Mouse (Mus musculus) MEL (cell line): ENCODE data around the gene 1700023F06Rik. TPM values are rescaled to one million over a fixed set of nuclear protein-coding genes. Genes with fewer than 3 reads are reported as not detected.

Experiments used
- DNase-seq: peaks from one replicate; pipeline ENCODE4 v3.0.0; 2011; ENCODE audit warnings: low read depth, low spot score
- H3K27ac ChIP-seq: 2 replicates; pipeline ENCODE4 v1.5.1; 2012; ENCODE audit warnings: low read depth, mild to moderate bottlenecking, control low read depth, low read length, moderate library complexity; ENCODE audit not compliant: control insufficient read depth
- H3K27me3 ChIP-seq, 2 experiments: fragments of 150-350 bp in 1 of 2; sonication (generic) in 1 of 2; 2 replicates each; pipeline ENCODE4 v1.6.1; 2012; ENCODE audit warnings: low read length in 2 of 2, mild to moderate bottlenecking in 2 of 2, improper control_type of control experiment in 1 of 2, moderate library complexity in 1 of 2; ENCODE audit not compliant: insufficient read depth in 2 of 2, control insufficient read depth in 1 of 2
- H3K36me3 ChIP-seq, 2 experiments: 2 replicates each; pipeline ENCODE4 v1.6.1; 2012 to 2014; ENCODE audit warnings: low read length in 2 of 2, improper control_type of control experiment in 1 of 2, inconsistent platforms in 1 of 2, mild to moderate bottlenecking in 1 of 2; ENCODE audit not compliant: insufficient read depth in 2 of 2, control insufficient read depth in 1 of 2
- H3K4me1 ChIP-seq, 2 experiments: fragments of 150-350 bp in 1 of 2; sonication (generic) in 1 of 2; 2 replicates each; pipeline ENCODE4 v1.6.1; 2012; ENCODE audit warnings: low read length in 2 of 2, improper control_type of control experiment in 1 of 2, mild to moderate bottlenecking in 1 of 2; ENCODE audit not compliant: insufficient read depth in 2 of 2, control insufficient read depth in 1 of 2
- H3K4me3 ChIP-seq, 2 experiments: fragments of 150-350 bp in 1 of 2; sonication (generic) in 1 of 2; 2 replicates each; pipeline ENCODE4 v1.5.1; 2012; ENCODE audit warnings: low read depth in 2 of 2, low read length in 2 of 2, mild to moderate bottlenecking in 2 of 2, moderate library complexity in 2 of 2, control low read depth in 1 of 2, improper control_type of control experiment in 1 of 2; ENCODE audit not compliant: control insufficient read depth in 1 of 2, insufficient read depth in 1 of 2
- H3K79me2 ChIP-seq: 2 replicates; pipeline ENCODE4 v1.6.1; 2012; ENCODE audit warnings: mild to moderate bottlenecking, low read length, moderate library complexity; ENCODE audit not compliant: control insufficient read depth, poor library complexity, insufficient read depth
- H3K9ac ChIP-seq: 2 replicates; pipeline ENCODE4 v1.6.1; 2012; ENCODE audit warnings: low read depth, mild to moderate bottlenecking, control low read depth, low read length, moderate library complexity; ENCODE audit not compliant: control insufficient read depth, poor library complexity, severe bottlenecking
- H3K9me3 ChIP-seq: fragments of 150-350 bp; sonication (generic); replicated peaks from 2 replicates; pipeline ENCODE4 v1.6.1; 2012; ENCODE audit warnings: mild to moderate bottlenecking, low read length, improper control_type of control experiment, moderate library complexity; ENCODE audit not compliant: insufficient read depth
- CHD1 ChIP-seq: IDR thresholded peaks from 2 replicates; pipeline ENCODE4 v1.6.1; 2012; ENCODE audit warnings: low read depth, mild to moderate bottlenecking, inconsistent platforms, low read length, improper control_type of control experiment
- CHD2 ChIP-seq: IDR thresholded peaks from 2 replicates; pipeline ENCODE4 v1.6.1; 2011; ENCODE audit warnings: low read length, improper control_type of control experiment
- CTCF ChIP-seq, 3 experiments: IDR thresholded peaks in 2 of 3; conservative IDR thresholded peaks in 1 of 3; 2 replicates each; pipeline ENCODE4 v1.5.1; 2011 to 2012; ENCODE audit warnings: low read length in 3 of 3, low read depth in 2 of 3, mild to moderate bottlenecking in 2 of 3, improper control_type of control experiment in 1 of 3, inconsistent platforms in 1 of 3, mixed read lengths in 1 of 3, moderate library complexity in 1 of 3; ENCODE audit not compliant: control insufficient read depth in 1 of 3, insufficient read depth in 1 of 3, poor library complexity in 1 of 3, severe bottlenecking in 1 of 3
- ELF1 ChIP-seq: IDR thresholded peaks from 2 replicates; pipeline ENCODE4 v1.6.1; 2014; ENCODE audit warnings: low read depth, mild to moderate bottlenecking, inconsistent platforms, low read length, improper control_type of control experiment, moderate library complexity
- GATA1 ChIP-seq: IDR thresholded peaks from 2 replicates; pipeline ENCODE4 v1.6.1; 2011; ENCODE audit warnings: low read depth, low read length, improper control_type of control experiment
- JUND ChIP-seq: IDR thresholded peaks from 2 replicates; pipeline ENCODE4 v1.6.1; 2011; ENCODE audit warnings: low read depth, mild to moderate bottlenecking, improper control_type of control experiment, low read length
- KAT2A ChIP-seq: conservative IDR thresholded peaks from 2 replicates; pipeline ENCODE4 v1.6.1; 2012; ENCODE audit warnings: low read depth, low read length, improper control_type of control experiment, inconsistent platforms
- MAX ChIP-seq: IDR thresholded peaks from 2 replicates; pipeline ENCODE4 v1.6.1; 2011; ENCODE audit warnings: low read length, improper control_type of control experiment
- MEF2A ChIP-seq: IDR thresholded peaks from 2 replicates; pipeline ENCODE4 v1.6.1; 2014; ENCODE audit warnings: low read depth, mild to moderate bottlenecking, inconsistent platforms, low read length, improper control_type of control experiment; ENCODE audit not compliant: poor library complexity, insufficient replicate concordance, severe bottlenecking; ENCODE audit errors: extremely low read depth
- MXI1 ChIP-seq: IDR thresholded peaks from 2 replicates; pipeline ENCODE4 v1.6.1; 2011; ENCODE audit warnings: mild to moderate bottlenecking, low read depth, low read length, improper control_type of control experiment
- MYB ChIP-seq: IDR thresholded peaks from 2 replicates; pipeline ENCODE4 v1.6.1; 2011; ENCODE audit warnings: mild to moderate bottlenecking, low read depth, low read length, improper control_type of control experiment
- MYC ChIP-seq: IDR thresholded peaks from 2 replicates; pipeline ENCODE4 v1.6.1; 2011; ENCODE audit warnings: low read depth, mild to moderate bottlenecking, low read length, improper control_type of control experiment, moderate library complexity
- POLR2AphosphoS2 ChIP-seq: IDR thresholded peaks from 2 replicates; pipeline ENCODE4 v1.6.1; 2011; ENCODE audit warnings: low read length, improper control_type of control experiment
- POLR2AphosphoS5 ChIP-seq: IDR thresholded peaks from 2 replicates; pipeline ENCODE4 v1.6.1; 2012; ENCODE audit warnings: low read depth, borderline replicate concordance, mild to moderate bottlenecking, inconsistent platforms, low read length, moderate library complexity, mixed read lengths
- RCOR1 ChIP-seq: IDR thresholded peaks from 2 replicates; pipeline ENCODE4 v1.6.1; 2012; ENCODE audit warnings: low read depth, mild to moderate bottlenecking, inconsistent platforms, low read length, improper control_type of control experiment
- TAL1 ChIP-seq: IDR thresholded peaks from 2 replicates; pipeline ENCODE4 v1.6.1; 2012; ENCODE audit warnings: mild to moderate bottlenecking, inconsistent platforms, low read length, moderate library complexity, mixed read lengths
- TCF12 ChIP-seq: IDR thresholded peaks from 2 replicates; pipeline ENCODE4 v1.6.1; 2014; ENCODE audit warnings: low read depth, mild to moderate bottlenecking, inconsistent platforms, low read length, improper control_type of control experiment, moderate library complexity
- ZKSCAN1 ChIP-seq: IDR thresholded peaks from 2 replicates; pipeline ENCODE4 v1.6.1; 2012; ENCODE audit warnings: low read depth, mild to moderate bottlenecking, inconsistent platforms, low read length, improper control_type of control experiment, moderate library complexity
- ZMIZ1 ChIP-seq: IDR thresholded peaks from 2 replicates; pipeline ENCODE4 v1.6.1; 2012; ENCODE audit warnings: low read depth, mild to moderate bottlenecking, inconsistent platforms, low read length, improper control_type of control experiment, moderate library complexity
- ZNF384 ChIP-seq: IDR thresholded peaks from 2 replicates; pipeline ENCODE4 v1.6.1; 2012; ENCODE audit warnings: low read depth, mild to moderate bottlenecking, inconsistent platforms, low read length, improper control_type of control experiment
- polyA plus RNA-seq, 2 experiments: library from polyadenylated mRNA; stranded (reverse) in 1 of 2; unstranded in 1 of 2; fragments of >175 nt in 1 of 2; fragments of >200 nt in 1 of 2; gene quantifications; 2 replicates each; pipeline versions ENCODE4 v1.2.1 to v1.2.4; 2012; ENCODE audit warnings: low replicate concordance in 2 of 2, low read depth in 1 of 2; ENCODE audit not compliant: insufficient read length in 2 of 2, insufficient read depth in 1 of 2, missing spikeins in 1 of 2
- total RNA-seq: library from RNA; depleted of rRNA; stranded (reverse); fragments of 300-350 nt; gene quantifications from 2 replicates; pipeline ENCODE4 v1.2.3, GENCODE M21; 2012

1700023F06Rik gene
- total and polyA plus RNA-seq, 3 experiments = not detected

DNA sequence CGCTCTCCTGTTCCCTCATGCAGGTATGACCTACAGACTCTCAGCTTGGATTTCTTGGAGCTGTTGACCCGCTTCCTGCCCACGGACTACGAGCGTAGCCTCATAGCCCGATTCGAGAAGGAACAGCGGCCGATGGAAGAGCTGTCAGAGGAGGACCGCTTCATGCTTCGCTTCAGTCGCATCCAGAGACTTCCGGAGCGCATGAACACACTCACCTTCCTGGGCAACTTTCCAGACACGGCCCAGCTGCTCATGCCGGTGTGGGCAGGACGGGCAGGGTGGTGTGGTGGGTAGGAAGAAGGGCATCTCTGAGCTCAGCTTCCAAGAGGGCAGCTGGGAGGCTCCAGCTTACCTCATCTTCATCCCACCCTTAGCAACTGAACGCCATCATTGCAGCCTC is 13.1 kb downstream of the 1700023F06Rik start:
- Histone ChIP-seq H3K9ac (no peak overlapping the region), H3K27me3 (no peaks in the 10 kb centered on the region), H3K36me3 (no peaks in the 10 kb centered on the region), H3K9me3 (no peaks in the 10 kb centered on the region), H3K27ac (no peak overlapping the region), H3K4me3 (no peak overlapping the region), H3K79me2 (no peaks in the 10 kb centered on the region), H3K4me1 (no peaks in the 10 kb centered on the region)
- TF ChIP-seq POLR2AphosphoS2 (no peak), TAL1 (no peak), CTCF (IDR thresholded peaks at IDR 0.05 in 2 of 3, conservative IDR thresholded peaks at IDR 0.05 in 1 of 3; ENCODE audit: control insufficient read depth in 1 of 3, insufficient read depth in 1 of 3, low read depth in 2 of 3, low read length in 3 of 3, poor library complexity in 1 of 3, severe bottlenecking in 1 of 3) (no peak), MEF2A (no peak), CHD1 (no peak)
- DNase-seq = no peak

DNA sequence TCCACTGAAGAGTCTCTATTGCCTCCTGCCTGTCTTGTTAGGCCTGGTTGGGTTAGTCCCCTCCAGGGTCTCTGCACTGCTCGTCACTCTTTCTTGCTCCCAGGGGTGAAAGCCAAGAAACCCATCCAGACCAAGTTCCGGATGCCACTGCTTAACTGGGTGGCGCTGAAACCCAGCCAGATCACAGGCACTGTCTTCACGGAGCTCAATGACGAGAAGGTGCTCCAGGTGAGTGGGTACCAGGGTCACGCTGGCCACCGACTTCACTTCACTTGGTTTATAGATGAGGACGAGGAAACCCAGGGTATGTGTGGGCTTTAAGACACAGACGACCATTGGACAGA is 14.6 kb downstream of the 1700023F06Rik start:
- TF ChIP-seq CHD2 (no peak), MEF2A (no peak), MAX (no peak), CHD1 (no peak), ZMIZ1 (no peak), ZNF384 (no peak), MYB (no peak), KAT2A (no peak), JUND (no peak), MYC (no peak), MXI1 (no peak), RCOR1 (no peak), TCF12 (no peak), ZKSCAN1 (no peak), POLR2AphosphoS5 (no peak), CTCF (IDR thresholded peaks at IDR 0.05 in 2 of 3, conservative IDR thresholded peaks at IDR 0.05 in 1 of 3; ENCODE audit: control insufficient read depth in 1 of 3, insufficient read depth in 1 of 3, low read depth in 2 of 3, low read length in 3 of 3, poor library complexity in 1 of 3, severe bottlenecking in 1 of 3) (no peak), GATA1 (no peak), ELF1 (no peak)
- Histone ChIP-seq H3K27ac (no peak overlapping the region), H3K36me3 (no peaks in the 10 kb centered on the region), H3K79me2 (no peaks in the 10 kb centered on the region), H3K9me3 (no peaks in the 10 kb centered on the region), H3K9ac (no peak overlapping the region), H3K27me3 (no peaks in the 10 kb centered on the region), H3K4me3 (no peak overlapping the region), H3K4me1 (no peaks in the 10 kb centered on the region)
- no peak for DNase-seq
